Comparison of ENCODE assay signal across 8 mouse cellular contexts in genomic region chr2:163202884-163203634, GRCm38 (mm10). TPM values are rescaled to one million over a fixed set of nuclear protein-coding genes. Genes with fewer than 3 reads are reported as not detected.
DNase-seq lines count a peak whose midpoint lies in the region; ATAC-seq and TF ChIP-seq lines count a peak whose summit lies in the region.

Gene Tox2 (plus strand): TSS chr2:163203125.

- H3K27me3 ChIP-seq in heart, embryonic 10.5 days (ENCODE audit: insufficient read depth, poor library complexity, severe bottlenecking): peaks cover 41% of the 10 kb centered on the region
- peaks cover 58% of the 10 kb centered on the region for H3K27me3 ChIP-seq in kidney, embryonic 14.5 days (ENCODE audit: control insufficient read depth, insufficient read depth, low read length)
- peaks cover 48% of the 10 kb centered on the region for H3K27me3 ChIP-seq in limb, embryonic 11.5 days (ENCODE audit: control insufficient read depth, insufficient read depth, low read length)
- H3K27me3 ChIP-seq in midbrain, embryonic 10.5 days (ENCODE audit: low read depth, poor library complexity, severe bottlenecking): peaks cover 57% of the 10 kb centered on the region
- H3K27me3 ChIP-seq in stomach, embryonic 16.5 days (ENCODE audit: control insufficient read depth, insufficient read depth, low read length): peaks cover 45% of the 10 kb centered on the region

- intact Hi-C loops in gastrocnemius, adult 2 months (cut with DNase I): loop anchor here (10.0 kb wide), 1 partner anchor 112 kb away; no protein-coding TSS in a partner anchor
- intact Hi-C loops in gastrocnemius, postnatal 36 days (cut with DNase I): no loop called here

- H3K27ac ChIP-seq in gastrocnemius, adult 2 months: peak within 1 kb of the TSS; percentile 12; the same call in 1 of the 2 replicates
- peak within 1 kb of the TSS; percentile 70 for H3K27ac ChIP-seq in heart, embryonic 10.5 days
- no peak within 1 kb of the TSS for H3K27ac ChIP-seq in kidney, embryonic 14.5 days (ENCODE audit: low read depth, low read length)
- H3K27ac ChIP-seq in limb, embryonic 11.5 days (replicated peaks; ENCODE audit: low read depth, low read length): no peak within 1 kb of the TSS
- peak within 1 kb of the TSS; percentile 95 for H3K27ac ChIP-seq in midbrain, embryonic 10.5 days (replicated peaks)
- H3K27ac ChIP-seq in stomach, embryonic 16.5 days (ENCODE audit: low read length): no peak within 1 kb of the TSS

- WGBS in heart, embryonic 10.5 days: under 1% methylated on average over 74 of the region's 79 CpGs
- under 1% methylated on average over 57 of the region's 79 CpGs for WGBS in kidney, embryonic 14.5 days
- under 1% methylated on average over 78 of the region's 79 CpGs for WGBS in limb, embryonic 11.5 days
- WGBS in midbrain, embryonic 10.5 days: under 1% methylated on average over 77 of the region's 79 CpGs
- under 1% methylated on average over 78 of the region's 79 CpGs for WGBS in stomach, embryonic 16.5 days

- H3K4me3 ChIP-seq in gastrocnemius, adult 2 months: peak within 1 kb of the TSS; percentile 72
- H3K4me3 ChIP-seq in heart, embryonic 10.5 days: peak within 1 kb of the TSS; percentile 70
- H3K4me3 ChIP-seq in kidney, embryonic 14.5 days (ENCODE audit: low read length): peak within 1 kb of the TSS; percentile 50
- H3K4me3 ChIP-seq in limb, embryonic 11.5 days (ENCODE audit: low read depth, low read length): peak within 1 kb of the TSS; percentile 40
- H3K4me3 ChIP-seq in midbrain, embryonic 10.5 days: peak within 1 kb of the TSS; percentile 80
- peak within 1 kb of the TSS; percentile 58 for H3K4me3 ChIP-seq in stomach, embryonic 16.5 days (replicated peaks; ENCODE audit: low read length)

- no peaks in the 10 kb centered on the region for H3K36me3 ChIP-seq in heart, embryonic 10.5 days
- no peaks in the 10 kb centered on the region for H3K36me3 ChIP-seq in kidney, embryonic 14.5 days (ENCODE audit: control insufficient read depth, insufficient read depth, low read length)
- H3K36me3 ChIP-seq in limb, embryonic 11.5 days (ENCODE audit: control insufficient read depth, insufficient read depth, low read length): no peaks in the 10 kb centered on the region
- H3K36me3 ChIP-seq in midbrain, embryonic 10.5 days: peaks cover 5% of the 10 kb centered on the region
- H3K36me3 ChIP-seq in stomach, embryonic 16.5 days (ENCODE audit: control insufficient read depth, insufficient read depth, low read length): no peaks in the 10 kb centered on the region

- no peak for TF ChIP-seq CTCF in gastrocnemius, adult 2 months (IDR thresholded peaks at IDR 0.05)

- peaks cover 34% of the 10 kb centered on the region for H3K4me1 ChIP-seq in heart, embryonic 10.5 days
- peaks cover 12% of the 10 kb centered on the region; the same call in 1 of the 2 replicates for H3K4me1 ChIP-seq in kidney, embryonic 14.5 days (ENCODE audit: control insufficient read depth, insufficient read depth, low read length)
- H3K4me1 ChIP-seq in limb, embryonic 11.5 days (ENCODE audit: control insufficient read depth, insufficient read depth, low read length): 0 out of 2 replicates have a peak, but pooled peaks cover 5% of the 10 kb centered on the region
- peaks cover 63% of the 10 kb centered on the region for H3K4me1 ChIP-seq in midbrain, embryonic 10.5 days
- peaks cover 11% of the 10 kb centered on the region for H3K4me1 ChIP-seq in stomach, embryonic 16.5 days (ENCODE audit: control insufficient read depth, insufficient read depth, low read length)

- H3K4me2 ChIP-seq in kidney, embryonic 14.5 days (replicated peaks; ENCODE audit: low read depth, low read length): peak within 1 kb of the TSS; percentile 91
- H3K4me2 ChIP-seq in limb, embryonic 11.5 days (ENCODE audit: low read depth, severe bottlenecking): peak within 1 kb of the TSS; percentile 78
- peak within 1 kb of the TSS; percentile 97 for H3K4me2 ChIP-seq in stomach, embryonic 16.5 days (ENCODE audit: low read depth, low read length)

- peak within 1 kb of the TSS; percentile 42; the same call in 1 of the 2 replicates for H3K9ac ChIP-seq in kidney, embryonic 14.5 days (ENCODE audit: low read depth, low read length)
- peak within 1 kb of the TSS; percentile 37; the same call in 1 of the 2 replicates for H3K9ac ChIP-seq in limb, embryonic 11.5 days (ENCODE audit: low read length)
- H3K9ac ChIP-seq in stomach, embryonic 16.5 days (ENCODE audit: low read length): peak within 1 kb of the TSS; percentile 67

- peak; percentile 76 for ATAC-seq in kidney, embryonic 14.5 days (ENCODE audit: low FRiP score, low TSS enrichment)
- peak; percentile 72 for ATAC-seq in limb, embryonic 11.5 days (ENCODE audit: insufficient number of reproducible peaks, low FRiP score, low TSS enrichment, low read depth)
- ATAC-seq in stomach, embryonic 16.5 days (ENCODE audit: insufficient read depth, low FRiP score): peak; percentile 93

- no peaks in the 10 kb centered on the region for H3K9me3 ChIP-seq in heart, embryonic 10.5 days
- H3K9me3 ChIP-seq in kidney, embryonic 14.5 days (ENCODE audit: control insufficient read depth, low read length): peaks cover 11% of the 10 kb centered on the region; the same call in 1 of the 2 replicates
- no peaks in the 10 kb centered on the region for H3K9me3 ChIP-seq in limb, embryonic 11.5 days (ENCODE audit: control insufficient read depth, low read length)
- peaks cover 8% of the 10 kb centered on the region; the same call in 1 of the 2 replicates for H3K9me3 ChIP-seq in midbrain, embryonic 10.5 days (replicated peaks)
- H3K9me3 ChIP-seq in stomach, embryonic 16.5 days (replicated peaks; ENCODE audit: control insufficient read depth, low read length): 0 out of 2 replicates have a peak, but pooled peaks cover 6% of the 10 kb centered on the region

- DNase-seq in gastrocnemius, adult 2 months: peak; percentile 64
- DNase-seq in gastrocnemius, postnatal 36 days: no peak
- DNase-seq in embryo, embryonic 11 days: peak; percentile 89
- peak; percentile 85 for DNase-seq in heart, embryonic 10.5 days (ENCODE audit: low spot score)
- peak; percentile 52 for DNase-seq in limb, embryonic 11.5 days (ENCODE audit: low spot score)
- DNase-seq in midbrain, embryonic 10.5 days (ENCODE audit: low spot score): peak; percentile 87

RNA-seq across cellular contexts. Expression of gene Tox2, which starts in this region (rescaled TPM):
- total RNA-seq in gastrocnemius, adult 2 months (2021): under 1 TPM; 0.28 to 0.31 TPM
- total RNA-seq in gastrocnemius, postnatal 36 days (2021): under 1 TPM in 1 of 2 experiments, not detected in 1; 0.20 TPM
- 1.7 and 2.0 TPM in 2 replicates for polyA plus RNA-seq in heart, embryonic 10.5 days (2016; fragmentation: Nextera tagmentation; extraction: Ambion mirVana)
- polyA plus RNA-seq in kidney, embryonic 14.5 days (2014; fragmentation: Nextera tagmentation; extraction: Ambion mirVana): 1.2 and 2.9 TPM in 2 replicates
- polyA plus RNA-seq in limb, embryonic 11.5 days (2014; fragmentation: Nextera tagmentation; extraction: Ambion mirVana): 2.1 TPM in 2 replicates
- 45.5 and 52.3 TPM in 2 replicates for polyA plus RNA-seq in midbrain, embryonic 10.5 days (2016; fragmentation: Nextera tagmentation; extraction: Ambion mirVana)
- 4.0 and 4.3 TPM in 2 replicates for polyA plus RNA-seq in stomach, embryonic 16.5 days (2015; fragmentation: Nextera tagmentation; extraction: Ambion mirVana)

Comparison
In these comparisons a context has a peak if more than half of its experiments do, and no peak if none do; other contexts are left out.
1. Peak in DNase-seq, H3K4me3 ChIP-seq and H3K27ac ChIP-seq in gastrocnemius, adult 2 months; RNA of the gene not detected or under 1 TPM.
2. DNase-seq: peak in embryo, embryonic 11 days (single experiment), heart, embryonic 10.5 days (single experiment), limb, embryonic 11.5 days (single experiment) and midbrain, embryonic 10.5 days (single experiment); none in gastrocnemius, postnatal 36 days (0 of 2).
3. H3K27ac ChIP-seq: peak in heart, embryonic 10.5 days (single experiment) and midbrain, embryonic 10.5 days (single experiment); none in kidney, embryonic 14.5 days (single experiment), limb, embryonic 11.5 days (single experiment) and stomach, embryonic 16.5 days (single experiment).
4. Peak in every context shown above with its lines, with median percentiles within 50 percentile points of each other: H3K4me3 ChIP-seq, ATAC-seq, H3K4me2 ChIP-seq and H3K9ac ChIP-seq.